In genomic region chrX:57338371-57339211, GRCm38 (mm10) we compare ENCODE assay signal across 8 mouse cellular contexts. TPM values are rescaled to one million over a fixed set of nuclear protein-coding genes. Genes with fewer than 3 reads are reported as not detected.
A peak's percentile ranks its signal among the peaks of the same experiment; 100 is the strongest.
DNase-seq lines count a peak whose midpoint lies in the region; TF ChIP-seq lines count a peak whose summit lies in the region.

Gene Arhgef6, minus strand, starts transcription at chrX:57338729.

- H3K36me3 ChIP-seq in macrophage (ENCODE audit: inconsistent target), result no peaks in the 10 kb centered on the region

- H3K4me3 ChIP-seq in layer of hippocampus, adult 2 months, result peak within 1 kb of the TSS; percentile 15; the same call in 1 of the 2 replicates
- H3K4me3 ChIP-seq in macrophage (ENCODE audit: inconsistent target), result peak within 1 kb of the TSS; percentile 35

- no peak for DNase-seq in layer of hippocampus, adult 2 months (ENCODE audit: low spot score in 2 of 2)
- no peak for DNase-seq in layer of hippocampus, adult 11-12 months (ENCODE audit: low spot score)
- DNase-seq in adipocyte (ENCODE audit: low spot score), result peak; percentile 55
- peak; percentile 50 for DNase-seq in fibroblast of lung, adult 2 months (ENCODE audit: low read depth)
- peak; percentile 10 for DNase-seq in heart, postnatal 4 days
- DNase-seq in ovary, postnatal 14 days (ENCODE audit: low spot score), result no peak
- DNase-seq in c-Kit-positive CD71-positive TER-119-positive erythroid progenitor cells, embryonic 14.5 days (ENCODE audit: low spot score), result no peak

- no peaks in the 10 kb centered on the region; the same call in 1 of the 2 replicates for H3K79me2 ChIP-seq in macrophage (ENCODE audit: inconsistent target)

- 35% methylated on average over 18 of the region's 18 CpGs for WGBS in macrophage (ENCODE audit: missing documents)

- H3K27ac ChIP-seq in layer of hippocampus, adult 2 months, result peak within 1 kb of the TSS; percentile 64
- peak within 1 kb of the TSS; percentile 73 for H3K27ac ChIP-seq in macrophage

- TF ChIP-seq CTCF in layer of hippocampus, adult 2 months (conservative IDR thresholded peaks at IDR 0.05), result no peak

RNA-seq across cellular contexts. Expression of gene Arhgef6, which starts in this region (rescaled TPM):
- 10 to 100 TPM; 31.3 to 39.4 TPM for total RNA-seq in layer of hippocampus, adult 2 months (2021)
- 10 to 100 TPM; 78.0 to 82.2 TPM for total RNA-seq in heart, postnatal 4 days (2021)
- total RNA-seq in macrophage (2018; cell fraction: chromatin; rRNA removed), result 100 to 1,000 TPM in 17 of 26 experiments, 10 to 100 TPM in 7, 1 to 10 TPM in 2; 7.4 to 175 (median 120) TPM
- 10 to 100 TPM; 48.9 to 94.7 (median 66.6) TPM for total RNA-seq in macrophage (2018; cell fraction: cytosol; rRNA removed)
- 100 to 1,000 TPM in 6 of 26 experiments, 10 to 100 TPM in 20; 11.6 to 169 (median 79.2) TPM for total RNA-seq in macrophage (2018; cell fraction: nucleus; rRNA removed)
- polyA plus RNA-seq in macrophage (2018), result 38.1 to 78.3 TPM (median 73.9 TPM) in 3 replicates

Comparison
In these comparisons a context has a peak if more than half of its experiments do, and no peak if none do; other contexts are left out.
1. DNase-seq: peak in adipocyte (single experiment), fibroblast of lung, adult 2 months (single experiment) and heart, postnatal 4 days (single experiment); none in layer of hippocampus, adult 2 months (0 of 2), layer of hippocampus, adult 11-12 months (single experiment), ovary, postnatal 14 days (single experiment) and c-Kit-positive CD71-positive TER-119-positive erythroid progenitor cells, embryonic 14.5 days (single experiment).